Mouse (Mus musculus) liver, adult 2 months (tissue): ENCODE measurements around the gene Cul7. TPM values are rescaled to one million over a fixed set of nuclear protein-coding genes. Genes with fewer than 3 reads are reported as not detected.

Experiments
- DNase-seq: peaks from one replicate; pipeline ENCODE4 v3.0.0-alpha.2; 2011; ENCODE audit warnings: low read depth, low spot score; ENCODE audit errors: extremely low read depth
- H3K27ac ChIP-seq: fragments of 200-500 bp; replicated peaks from 2 replicates; pipeline ENCODE4 v1.5.1; 2012; ENCODE audit warnings: low read depth, mild to moderate bottlenecking, control low read depth, inconsistent platforms, low read length; ENCODE audit not compliant: insufficient read depth
- H3K27me3 ChIP-seq: fragments of 200-500 bp; 2 replicates; pipeline ENCODE4 v1.6.1; 2012; ENCODE audit warnings: mild to moderate bottlenecking, moderate library complexity, low read length, inconsistent platforms; ENCODE audit not compliant: control insufficient read depth, insufficient read depth
- H3K36me3 ChIP-seq: fragments of 200-500 bp; 2 replicates; pipeline ENCODE4 v1.6.1; 2012; ENCODE audit warnings: low read length, inconsistent platforms; ENCODE audit not compliant: control insufficient read depth, insufficient read depth
- H3K4me1 ChIP-seq: fragments of 200-500 bp; 2 replicates; pipeline ENCODE4 v1.6.1; 2011; ENCODE audit warnings: low read length; ENCODE audit not compliant: control insufficient read depth, insufficient read depth
- H3K4me3 ChIP-seq: fragments of 200-500 bp; 2 replicates; pipeline ENCODE4 v1.5.1; 2011; ENCODE audit warnings: low read depth, mild to moderate bottlenecking, control low read depth, low read length, moderate library complexity; ENCODE audit not compliant: insufficient read depth
- H3K79me2 ChIP-seq: fragments of 200-500 bp; 2 replicates; pipeline ENCODE4 v1.6.1; 2012; ENCODE audit warnings: inconsistent platforms, mild to moderate bottlenecking, low read length, moderate library complexity; ENCODE audit not compliant: control insufficient read depth, insufficient read depth
- H3K9ac ChIP-seq: fragments of 200-500 bp; 2 replicates; pipeline ENCODE4 v1.6.1; 2012; ENCODE audit warnings: low read depth, mild to moderate bottlenecking, control low read depth, inconsistent platforms, low read length
- CTCF ChIP-seq: fragments of 200-500 bp; IDR thresholded peaks from 2 replicates; pipeline ENCODE4 v1.5.1; 2011; ENCODE audit warnings: low read depth, low read length, control low read depth
- POLR2A ChIP-seq: fragments of 200-500 bp; IDR thresholded peaks from 2 replicates; pipeline ENCODE4 v1.6.1; 2011; ENCODE audit warnings: low read length, control low read depth; ENCODE audit not compliant: insufficient read depth; ENCODE audit errors: extremely low read depth
- WGBS: fragments of 180-500 bp; shearing (Covaris S2); methylation state at CpG from one replicate; pipeline ENCODE4 v1.1.7; 2018; 5-methylcytosine and 5-hydroxymethylcytosine counted together
- polyA plus RNA-seq: library from polyadenylated mRNA; depleted of rRNA; stranded (reverse); fragments of >200 nt; gene quantifications from 2 replicates; pipeline ENCODE4 v1.2.3, GENCODE M21; 2012
- total RNA-seq: library from RNA; depleted of rRNA; stranded (reverse); fragments of >200 nt; gene quantifications from 2 replicates; pipeline ENCODE4 v1.2.3, GENCODE M21; 2014

Cul7 gene
- total and polyA plus RNA-seq, 2 experiments = 5.0 to 7.1 TPM

DNA sequence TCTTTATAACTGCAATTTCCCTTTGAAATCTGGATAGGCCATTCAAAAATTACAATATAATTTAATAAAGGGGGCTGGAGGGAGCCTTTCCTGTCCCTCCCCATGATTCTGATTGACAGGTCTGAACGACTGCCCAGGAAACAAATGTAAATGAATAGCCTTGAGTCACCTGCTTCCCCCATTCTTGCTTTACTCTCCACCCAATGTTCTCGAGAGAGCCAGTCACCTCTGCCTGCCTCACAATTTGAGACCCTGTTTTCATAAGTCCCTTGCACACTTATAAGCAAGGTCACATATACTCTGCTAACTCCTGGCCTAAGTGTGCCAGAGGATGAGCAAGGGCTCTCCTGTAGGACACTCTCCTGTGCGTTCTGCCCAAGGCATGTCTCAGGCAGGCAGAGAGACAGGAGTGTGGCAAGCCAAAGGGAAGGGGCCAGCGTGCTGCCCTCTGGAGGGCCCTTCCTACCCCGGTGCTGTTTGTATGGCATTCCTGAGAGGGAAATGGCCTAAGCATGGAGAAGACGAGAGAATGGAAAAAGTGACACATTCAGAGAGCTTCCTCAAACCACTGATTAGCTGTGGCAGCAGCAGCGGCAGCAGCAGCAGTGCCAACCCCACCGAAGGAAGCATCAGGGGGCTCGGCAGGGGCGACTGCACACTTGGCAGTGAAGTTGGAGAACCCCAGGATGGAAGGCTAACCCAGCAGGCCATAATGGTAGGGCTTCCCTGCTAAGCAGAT lies 26.1 kb upstream of the Cul7 start:
- no peaks in the 10 kb centered on the region for H3K79me2 ChIP-seq
- no peak overlapping the region for H3K4me3 ChIP-seq
- H3K4me1 ChIP-seq = no peaks in the 10 kb centered on the region
- DNase-seq = no peak
- no peak overlapping the region for H3K27ac ChIP-seq
- H3K9ac ChIP-seq = no peak overlapping the region
- WGBS = 61% methylated on average over 10 of the region's 10 CpGs
- TF ChIP-seq CTCF (no peak), POLR2A (no peak)
- H3K36me3 ChIP-seq = no peaks in the 10 kb centered on the region
- H3K27me3 ChIP-seq = no peaks in the 10 kb centered on the region

DNA sequence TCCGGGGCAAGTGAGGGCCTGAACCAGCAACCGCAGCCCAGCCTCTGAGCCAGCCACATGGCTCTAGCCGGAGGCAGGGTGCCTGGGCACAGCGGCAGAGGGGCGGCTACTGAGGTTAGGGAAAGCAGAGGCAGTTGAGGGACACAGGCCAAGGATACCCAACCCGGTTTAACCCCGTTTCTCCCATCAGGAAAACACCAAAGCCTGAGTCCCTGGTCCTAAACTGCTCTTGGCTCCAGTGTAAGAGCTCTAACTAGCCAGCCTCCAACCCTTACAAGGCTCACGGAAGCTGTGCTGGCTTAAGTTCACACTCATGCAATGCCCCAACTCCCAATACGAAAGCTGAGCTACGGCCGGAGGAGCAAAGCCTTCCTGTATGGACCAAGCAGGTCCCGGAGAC lies 25.5 kb upstream of the Cul7 start:
- TF ChIP-seq CTCF (no peak), POLR2A (no peak)
- no peak for DNase-seq
- H3K36me3 ChIP-seq = no peaks in the 10 kb centered on the region
- WGBS = 77% methylated on average over 12 of the region's 12 CpGs
- H3K4me3 ChIP-seq = no peak overlapping the region
- H3K4me1 ChIP-seq = no peaks in the 10 kb centered on the region
- H3K27ac ChIP-seq = no peak overlapping the region
- no peaks in the 10 kb centered on the region for H3K79me2 ChIP-seq
- no peak overlapping the region for H3K9ac ChIP-seq
- no peaks in the 10 kb centered on the region for H3K27me3 ChIP-seq

DNA sequence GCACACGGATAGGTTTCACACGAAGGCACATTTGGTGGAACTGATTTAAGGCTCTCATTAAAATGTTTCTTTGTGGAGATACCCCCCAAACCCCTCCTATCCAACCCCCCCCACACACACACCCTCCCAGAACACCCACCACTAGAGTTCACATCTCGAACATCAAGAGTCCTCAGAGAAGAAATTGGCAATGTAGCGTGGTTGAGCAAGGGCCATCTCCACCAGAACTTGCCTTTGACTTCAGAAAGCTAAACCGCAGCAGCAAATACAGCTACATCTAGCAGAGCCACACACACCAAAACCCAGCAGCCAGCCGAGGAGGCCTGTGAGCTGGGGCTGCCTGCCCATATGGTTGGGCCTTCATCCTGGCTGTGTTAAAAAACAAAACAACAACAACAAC lies 22.7 kb upstream of the Cul7 start:
- Histone ChIP-seq H3K27me3 (no peaks in the 10 kb centered on the region), H3K4me1 (no peaks in the 10 kb centered on the region), H3K27ac (no peak overlapping the region), H3K9ac (no peak overlapping the region), H3K79me2 (no peaks in the 10 kb centered on the region), H3K4me3 (no peak overlapping the region), H3K36me3 (peaks cover 4% of the 10 kb centered on the region; the same call in 1 of the 2 replicates)
- WGBS = 87% methylated on average over 6 of the region's 6 CpGs
- TF ChIP-seq POLR2A (no peak), CTCF (no peak)
- DNase-seq = no peak

DNA sequence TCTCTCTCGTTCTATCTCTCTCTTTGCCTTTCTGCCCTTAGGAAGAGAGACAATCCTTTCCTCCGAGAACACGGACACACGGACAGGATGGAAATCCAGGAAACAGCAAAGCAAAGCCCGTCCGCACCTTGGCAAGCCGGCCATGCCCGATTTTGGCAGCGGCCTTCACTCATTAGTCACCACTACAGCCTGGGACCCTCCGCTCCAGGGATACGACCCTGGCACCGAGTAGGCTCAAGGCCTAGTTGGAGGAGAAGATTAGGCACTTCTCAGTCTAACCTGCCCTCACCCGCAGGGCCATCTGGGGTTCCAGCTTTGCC lies 21.7 kb upstream of the Cul7 start:
- Histone ChIP-seq H3K9ac (peak overlapping the region; percentile 68; the same call in 1 of the 2 replicates), H3K27ac (no peak overlapping the region), H3K4me1 (no peaks in the 10 kb centered on the region), H3K79me2 (no peaks in the 10 kb centered on the region), H3K36me3 (peaks cover 6% of the 10 kb centered on the region; the same call in 1 of the 2 replicates), H3K27me3 (no peaks in the 10 kb centered on the region), H3K4me3 (peak overlapping the region; percentile 50)
- TF ChIP-seq POLR2A = no peak
- TF ChIP-seq CTCF = no peak
- 21% methylated on average over 13 of the region's 13 CpGs for WGBS
- DNase-seq = no peak

DNA sequence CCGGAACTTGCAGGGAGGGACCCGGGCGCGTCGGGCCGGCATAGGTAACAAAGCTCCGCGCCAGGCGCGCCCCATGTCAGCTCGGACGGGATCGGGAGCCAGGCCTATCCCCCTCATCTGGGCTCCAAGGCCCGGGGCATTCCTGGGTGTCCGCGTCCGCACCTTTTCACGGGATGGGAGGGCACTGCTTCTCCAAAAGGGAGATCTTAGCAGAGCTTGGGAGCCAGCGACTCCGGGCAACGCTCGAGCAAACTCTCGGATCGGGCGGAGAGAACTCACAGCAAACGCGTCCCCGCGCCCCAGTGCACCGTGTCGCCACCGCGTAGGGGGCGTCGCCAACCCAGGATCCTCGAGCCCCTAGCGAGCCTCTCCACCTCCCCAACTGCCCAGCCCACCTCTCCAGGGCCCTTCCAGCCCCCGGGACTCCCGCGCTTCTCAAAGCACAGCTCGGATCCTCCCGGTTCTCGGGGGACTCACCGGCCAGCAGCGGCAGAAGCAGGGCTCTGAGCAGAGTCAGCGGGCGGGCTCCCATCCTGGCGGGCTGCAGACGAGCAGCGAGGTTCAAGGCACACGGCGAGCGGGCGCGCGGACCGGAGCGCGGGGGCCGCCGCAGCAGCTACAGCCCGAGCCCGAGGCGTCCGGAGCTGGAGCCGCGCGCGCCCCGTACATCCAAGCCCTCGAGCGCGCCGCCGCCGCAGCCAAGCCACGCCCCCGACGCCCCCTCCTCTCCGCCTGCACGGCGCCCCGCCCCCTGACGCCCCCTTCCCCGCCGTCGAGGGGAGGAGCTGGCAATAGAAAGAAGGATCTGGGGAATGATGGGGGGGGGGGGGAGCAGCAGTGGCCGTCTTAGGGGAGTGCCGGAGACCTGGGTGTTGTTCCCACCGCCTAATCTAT lies 21.1 kb upstream of the Cul7 start, which contains the start of gene Ptk7:
Gene Ptk7 (minus strand): TSS at position 714 of the 894 bp plus-strand sequence.
- Histone ChIP-seq H3K79me2 (no peaks in the 10 kb centered on the region), H3K4me1 (no peaks in the 10 kb centered on the region), H3K9ac (peak within 1 kb of the TSS; percentile 68), H3K27me3 (no peaks in the 10 kb centered on the region), H3K27ac (no peak within 1 kb of the TSS), H3K4me3 (peak within 1 kb of the TSS; percentile 50), H3K36me3 (peaks cover 7% of the 10 kb centered on the region; the same call in 1 of the 2 replicates)
- 7% methylated on average over 77 of the region's 90 CpGs for WGBS
- TF ChIP-seq CTCF = no peak
- no peak for TF ChIP-seq POLR2A
- no peak for DNase-seq
